Mouse (Mus musculus): ENCODE data around the gene Igsf9.

Gene Igsf9

DNA sequence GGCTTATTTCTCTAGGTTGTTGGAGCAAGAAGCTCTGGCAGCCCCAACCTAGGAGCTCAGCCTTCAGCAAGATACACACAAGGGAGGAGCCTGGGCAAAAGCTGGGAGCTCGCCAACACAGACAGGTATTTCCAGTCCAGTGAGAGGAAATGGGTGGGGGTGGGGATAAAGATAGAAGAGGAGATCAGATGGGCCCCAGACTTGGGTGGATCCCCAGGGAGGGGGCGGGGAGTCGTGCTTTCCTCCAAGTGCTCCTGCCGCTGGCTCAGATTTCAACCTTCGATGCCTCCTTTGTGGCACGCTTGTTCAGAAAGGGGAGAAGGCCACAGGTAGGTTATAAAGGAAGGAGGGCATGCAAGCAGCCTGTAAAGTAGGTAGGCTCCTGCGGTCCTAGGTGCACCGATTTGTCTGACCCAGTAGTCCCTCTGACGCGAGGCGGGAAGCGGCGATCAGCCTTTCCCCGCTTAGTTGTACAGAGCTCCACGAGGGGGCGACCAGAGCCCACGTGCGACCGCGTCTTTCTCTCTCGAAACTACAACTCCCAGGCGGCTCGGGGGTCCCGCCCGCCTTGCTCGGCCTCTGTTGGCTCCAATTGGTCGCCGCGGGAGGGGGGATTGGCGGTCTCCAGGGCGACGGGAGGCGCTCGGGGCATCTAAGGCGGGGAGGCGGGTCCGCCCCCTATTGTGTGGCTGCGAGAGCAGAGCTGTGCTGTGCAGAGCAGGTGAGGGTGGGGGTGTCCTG is at the start of gene Igsf9:
TSS of gene Igsf9 (plus strand) at position 249 of the 741 bp plus-strand sequence.
- peak; percentile 89 for DNase-seq (ENCODE audit: low spot score)

GRCm38 (mm10) chr1:172431836-172432586 is 49.6 kb upstream of the Igsf9 start:
- DNase-seq (ENCODE audit: low spot score), result peak; percentile 32

GRCm38 (mm10) chr1:172432587-172432955 is 49.0 kb upstream of the Igsf9 start:
- DNase-seq (ENCODE audit: low spot score), result no peak

- no peak for DNase-seq (ENCODE audit: low spot score)
Measured at GRCm38 (mm10) chr1:172433012-172433850, 48.4 kb upstream of the Igsf9 start.

DNA sequence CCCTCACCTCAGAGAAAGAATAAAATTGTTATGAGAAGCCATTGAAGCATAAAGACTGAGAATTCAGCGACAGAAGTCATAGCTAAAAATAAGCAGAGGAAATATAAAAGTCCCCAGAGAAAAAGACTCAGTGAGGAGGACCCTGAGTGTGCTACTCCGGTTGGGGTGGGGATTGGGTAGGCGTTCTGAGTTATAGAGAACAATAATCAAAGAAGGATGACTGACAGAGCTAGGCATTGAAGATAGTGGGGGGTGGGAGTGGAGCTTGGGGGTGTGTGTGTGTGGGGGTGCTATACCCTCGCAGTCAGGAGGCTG is 47.8 kb upstream of the Igsf9 start:
- DNase-seq (ENCODE audit: low spot score), result no peak

- DNase-seq (ENCODE audit: low spot score), result no peak
Measured at GRCm38 (mm10) chr1:172436785-172437184, 44.8 kb upstream of the Igsf9 start.

DNA sequence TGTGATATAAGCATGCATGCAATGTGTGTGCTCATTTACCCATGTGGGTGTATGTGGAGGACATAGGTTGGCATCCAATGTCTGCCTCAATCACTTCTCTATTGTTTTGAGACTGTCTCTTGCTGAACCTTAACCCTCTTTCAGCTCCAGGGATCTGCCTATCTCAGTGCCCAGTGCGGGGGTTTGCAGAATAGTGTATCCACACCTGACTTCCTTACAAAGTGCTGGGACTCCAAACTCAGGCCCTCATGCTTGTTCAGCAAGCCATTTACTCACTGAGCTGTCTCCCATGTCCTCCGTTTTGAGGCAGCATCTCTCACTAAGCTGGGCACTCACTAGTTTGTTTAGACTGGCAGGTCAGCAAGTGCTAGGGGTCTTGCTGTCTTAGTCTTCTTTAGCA is 43.0 kb upstream of the Igsf9 start:
- no peak for DNase-seq (ENCODE audit: low spot score)

DNA sequence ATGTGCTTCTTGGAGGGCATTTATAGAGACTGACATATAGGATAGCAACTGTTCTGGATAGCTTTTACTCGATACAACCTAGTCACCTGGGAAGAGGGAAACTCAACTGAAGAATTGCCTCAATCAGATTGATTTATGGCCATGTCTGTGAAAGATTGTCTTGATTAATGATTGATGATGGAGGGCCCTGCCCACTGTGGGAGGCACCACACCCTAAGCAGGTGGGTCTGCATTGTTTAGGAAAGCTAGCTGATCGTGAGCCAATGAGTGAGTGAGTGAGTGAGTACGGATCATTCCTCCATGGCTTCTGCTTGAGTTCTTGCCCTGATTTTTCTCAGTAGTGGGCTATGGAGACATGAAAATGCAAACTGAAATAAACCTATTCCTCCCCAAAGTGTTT is 41.1 kb upstream of the Igsf9 start:
- DNase-seq (ENCODE audit: low spot score), result no peak

GRCm38 (mm10) chr1:172441935-172442445 is 39.6 kb upstream of the Igsf9 start:
- DNase-seq (ENCODE audit: low spot score), result no peak

- no peak for DNase-seq (ENCODE audit: low spot score)
Measured at GRCm38 (mm10) chr1:172450226-172450625, 31.4 kb upstream of the Igsf9 start.

- DNase-seq (ENCODE audit: low spot score), result no peak
Measured at GRCm38 (mm10) chr1:172450848-172451470, 30.6 kb upstream of the Igsf9 start.

DNA sequence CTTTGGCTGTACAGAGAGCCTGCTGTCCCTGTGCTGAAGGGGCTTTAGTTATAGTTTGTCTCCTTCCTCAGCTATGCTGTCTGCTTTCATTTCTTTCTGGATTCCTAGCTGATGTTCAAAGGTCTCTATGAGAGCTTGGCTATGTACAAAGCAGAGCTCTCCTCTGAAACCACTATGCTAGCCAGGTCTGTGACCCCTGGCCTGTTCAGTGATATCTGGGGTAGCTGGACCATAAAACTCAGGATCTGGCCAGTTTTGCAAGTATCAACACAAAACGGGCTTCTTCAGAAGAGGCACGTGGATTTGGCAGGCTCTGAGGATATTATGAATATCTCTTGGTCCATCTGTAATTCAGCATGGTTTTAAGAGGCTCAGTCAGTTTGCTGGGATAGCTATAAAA is 28.7 kb upstream of the Igsf9 start:
- no peak for DNase-seq (ENCODE audit: low spot score)

GRCm38 (mm10) chr1:172453810-172454209 is 27.8 kb upstream of the Igsf9 start:
- no peak for DNase-seq (ENCODE audit: low spot score)

DNA sequence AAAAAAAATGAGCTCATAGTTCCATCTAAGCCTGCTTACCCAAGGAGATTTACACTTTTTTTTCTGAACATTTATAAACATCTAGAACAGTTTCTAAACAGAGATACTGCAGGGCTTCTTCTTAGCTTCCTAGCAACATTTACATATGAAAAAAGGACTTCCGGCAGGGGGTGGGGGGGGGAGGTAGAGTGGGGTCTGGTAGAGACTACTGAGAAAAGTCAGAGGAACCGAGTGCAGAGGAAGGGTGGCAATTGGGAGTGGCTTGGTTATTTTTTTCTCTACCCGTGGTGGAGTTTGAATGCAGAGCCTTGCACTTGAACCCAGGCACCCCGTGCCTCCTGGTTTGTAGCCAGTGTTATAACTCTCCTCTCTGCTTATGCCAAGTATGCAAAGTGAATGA is 26.2 kb upstream of the Igsf9 start:
- no peak for DNase-seq (ENCODE audit: low spot score)

GRCm38 (mm10) chr1:172456001-172456677 is 25.4 kb upstream of the Igsf9 start:
- DNase-seq (ENCODE audit: low spot score), result no peak

DNA sequence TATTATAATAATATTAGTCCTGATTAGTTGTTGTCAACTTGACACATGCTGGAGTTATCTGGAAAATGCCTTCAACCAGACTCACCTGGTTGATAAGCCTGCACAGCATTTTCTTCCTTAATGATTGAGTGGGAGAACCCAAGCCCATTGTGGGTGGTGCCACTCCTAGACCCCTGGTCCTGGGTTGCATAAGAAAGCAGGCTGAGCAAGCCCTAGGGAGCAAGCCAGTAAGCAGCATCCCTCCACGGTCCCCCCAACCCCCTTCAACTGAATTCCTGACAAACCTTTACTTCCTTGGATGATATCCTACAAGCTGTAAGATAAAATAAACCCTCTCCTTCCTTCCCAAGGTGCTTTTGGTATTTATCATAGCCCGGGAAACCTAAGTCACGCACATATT is 24.4 kb upstream of the Igsf9 start:
- DNase-seq (ENCODE audit: low spot score), result no peak

DNA sequence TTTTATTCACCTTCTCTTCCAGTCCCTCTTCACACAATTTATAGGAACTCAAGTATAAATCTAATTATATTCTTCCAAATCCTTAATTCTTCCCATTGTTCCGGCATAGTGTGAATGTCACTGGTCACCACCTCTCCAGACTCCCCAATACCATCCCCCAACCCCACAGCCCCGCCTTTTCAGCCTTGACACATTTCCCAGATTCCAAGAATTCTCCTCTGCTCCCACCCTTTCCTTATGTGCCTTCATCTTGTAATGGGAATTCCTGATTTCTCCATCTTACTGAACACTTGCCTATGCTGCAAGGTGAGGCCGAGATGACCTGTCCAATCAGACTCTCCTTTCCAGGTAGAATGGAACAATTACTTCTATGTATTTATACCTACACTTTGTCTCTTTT is 23.5 kb upstream of the Igsf9 start:
- DNase-seq (ENCODE audit: low spot score), result no peak

GRCm38 (mm10) chr1:172461602-172462001 is 20.0 kb upstream of the Igsf9 start:
- DNase-seq (ENCODE audit: low spot score), result no peak

GRCm38 (mm10) chr1:172462534-172462933 is 19.1 kb upstream of the Igsf9 start:
- no peak for DNase-seq (ENCODE audit: low spot score)

- no peak for DNase-seq (ENCODE audit: low spot score)
Measured at GRCm38 (mm10) chr1:172463387-172464333, 17.9 kb upstream of the Igsf9 start.

Data from ovary, adult 18-20 months (tissue).